ENCODE assay signal across 8 mouse cellular contexts in the genomic region with DNA sequence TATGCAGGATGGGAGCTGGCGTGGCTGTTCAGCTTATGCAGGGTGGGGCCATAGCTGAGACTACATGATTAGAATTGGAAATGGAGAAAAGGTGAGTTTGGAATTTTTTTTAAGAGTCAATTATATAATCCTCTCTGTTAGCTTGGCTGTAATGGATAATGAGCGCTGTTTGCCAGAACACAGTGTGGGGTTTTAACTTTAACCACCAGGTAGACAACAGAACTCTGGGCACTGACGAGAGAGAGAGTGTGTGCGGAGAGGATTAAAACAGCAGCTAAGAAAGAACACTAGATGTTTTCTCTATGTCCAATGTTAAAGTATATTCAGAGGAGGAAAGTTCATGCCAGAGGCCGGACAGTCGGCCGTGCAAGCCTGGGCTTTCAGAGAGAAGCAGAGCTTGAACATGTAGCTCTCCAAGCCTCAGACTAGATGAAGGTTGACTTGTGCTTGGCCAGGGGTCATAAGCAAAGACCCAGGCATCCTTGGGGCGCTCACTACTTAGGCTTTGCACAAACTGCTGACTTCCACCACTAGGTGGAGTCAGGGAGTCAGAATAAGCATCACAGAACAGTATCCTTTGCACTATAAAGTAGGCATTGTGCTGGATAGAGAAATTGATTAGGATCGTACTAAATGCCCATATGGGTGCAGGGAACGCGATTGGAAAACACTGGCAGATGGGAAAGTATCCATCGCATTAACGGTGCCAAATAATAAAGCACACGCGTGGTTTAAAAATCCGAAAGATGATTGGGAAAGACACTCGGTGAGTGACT.
A peak's percentile ranks its signal among the peaks of the same experiment; 100 is the strongest.
DNase-seq lines count a peak whose midpoint lies in the region; ATAC-seq and TF ChIP-seq lines count a peak whose summit lies in the region.

No protein-coding gene starts in this region.

- ATAC-seq in midbrain, postnatal 0 days (ENCODE audit: low FRiP score) = no peak
- no peak for ATAC-seq in activated CD4-positive, CD25-positive, alpha-beta regulatory T cell, adult 4 months

- H3K9me3 ChIP-seq in midbrain, postnatal 0 days (ENCODE audit: low read length) = no peaks in the 10 kb centered on the region

- H3K4me1 ChIP-seq in thymus, adult 2 months (replicated peaks; ENCODE audit: control insufficient read depth, insufficient read depth, low read length) = no peaks in the 10 kb centered on the region
- H3K4me1 ChIP-seq in midbrain, postnatal 0 days (ENCODE audit: insufficient read depth, low read length) = no peaks in the 10 kb centered on the region

- H3K9ac ChIP-seq in midbrain, postnatal 0 days (replicated peaks; ENCODE audit: low read length, poor library complexity, severe bottlenecking) = no peak overlapping the region

- H3K27ac ChIP-seq in thymus, adult 2 months (ENCODE audit: control insufficient read depth, insufficient read depth, low read length) = no peak overlapping the region
- no peak overlapping the region for H3K27ac ChIP-seq in midbrain, postnatal 0 days (ENCODE audit: low read depth, low read length)

- no peaks in the 10 kb centered on the region for H3K27me3 ChIP-seq in thymus, adult 2 months (ENCODE audit: control insufficient read depth, insufficient read depth, low read length)
- H3K27me3 ChIP-seq in midbrain, postnatal 0 days (ENCODE audit: insufficient read depth, low read length) = no peaks in the 10 kb centered on the region

- no peak overlapping the region for H3K4me2 ChIP-seq in midbrain, postnatal 0 days (ENCODE audit: low read depth, low read length, poor library complexity, severe bottlenecking)

- peak; percentile 45 for DNase-seq in adrenal gland, postnatal 10 days
- DNase-seq in adrenal gland, adult 8-10 months = no peak
- DNase-seq in thymus, adult 2 months = peak; percentile 9
- no peak for DNase-seq in thymus, adult 18-20 months
- peak; percentile 62 for DNase-seq in forelimb bud, embryonic 11.5 days (ENCODE audit: low read depth, low spot score)
- DNase-seq in layer of hippocampus, postnatal 25 days (ENCODE audit: extremely low spot score in 1 of 2, low spot score in 1 of 2) = peak; percentile 31 to 62
- DNase-seq in midbrain, postnatal 0 days (ENCODE audit: low spot score) = peak; percentile 72

- 96% methylated on average over 17 of the region's 17 CpGs for WGBS in thymus, adult 2 months
- 82% methylated on average over 17 of the region's 17 CpGs for WGBS in midbrain, postnatal 0 days

- H3K36me3 ChIP-seq in thymus, adult 2 months (ENCODE audit: control insufficient read depth, insufficient read depth, low read length) = no peaks in the 10 kb centered on the region
- no peaks in the 10 kb centered on the region for H3K36me3 ChIP-seq in midbrain, postnatal 0 days (ENCODE audit: insufficient read depth, low read length)

- no peak for TF ChIP-seq POLR2A in thymus, adult 2 months (IDR thresholded peaks at IDR 0.05; ENCODE audit: control insufficient read depth, extremely low read depth, insufficient read depth, low read length, poor library complexity)

- TF ChIP-seq CTCF in thymus, adult 2 months (IDR thresholded peaks at IDR 0.05; ENCODE audit: borderline replicate concordance, control insufficient read depth, extremely low read depth, insufficient read depth, low read length, poor library complexity) = 0 out of 2 replicates have a peak, but pooled peaks have one; percentile 12
- peak; percentile 92 for TF ChIP-seq CTCF in midbrain, postnatal 0 days (IDR thresholded peaks at IDR 0.05)

- no peak overlapping the region for H3K4me3 ChIP-seq in thymus, adult 2 months (ENCODE audit: control insufficient read depth, insufficient read depth, low read length)
- no peak overlapping the region for H3K4me3 ChIP-seq in midbrain, postnatal 0 days (ENCODE audit: low read depth, low read length)

Comparison
In these comparisons a context has a peak if more than half of its experiments do, and no peak if none do; other contexts are left out.
1. DNase-seq: peak in adrenal gland, postnatal 10 days (single experiment), thymus, adult 2 months (single experiment), forelimb bud, embryonic 11.5 days (single experiment), layer of hippocampus, postnatal 25 days (2 of 2) and midbrain, postnatal 0 days (single experiment); none in adrenal gland, adult 8-10 months (single experiment) and thymus, adult 18-20 months (0 of 2).